Mouse (Mus musculus) lung, postnatal 0 days (tissue): ENCODE results near the gene Hdgfl2.

Experiments
- CTCF ChIP-seq: IDR thresholded peaks from 2 replicates; pipeline ENCODE4 v1.5.1; 2016; ENCODE audit warnings: antibody characterized with exemption, mild to moderate bottlenecking
- EP300 ChIP-seq: IDR thresholded peaks from 2 replicates; pipeline ENCODE4 v1.6.1; 2016; ENCODE audit warnings: antibody characterized with exemption, mild to moderate bottlenecking, control low read depth

- TF ChIP-seq CTCF = no peak
- no peak for TF ChIP-seq EP300
These were observed 7.2 kb upstream of the Hdgfl2 start for GRCm38 (mm10) chr17:56072243-56072642.
